Mouse (Mus musculus) embryonic facial prominence, embryonic 14.5 days (tissue): Measurements from ENCODE around the gene Rest. TPM values are rescaled to one million over a fixed set of nuclear protein-coding genes. Genes with fewer than 3 reads are reported as not detected.

Source experiments
- ATAC-seq: fragments of 200-750 bp; cut with Nextera tagmentation; 2 replicates; pipeline ENCODE4 v1.8.0; 2017; ENCODE audit warnings: low read depth, moderate number of reproducible peaks, moderate TSS enrichment
- DNase-seq: peaks from one replicate; pipeline ENCODE4 v3.0.0-alpha.2; 2015; ENCODE audit warnings: low spot score
- H3K27ac ChIP-seq: fragments of 300-500 bp; sonication (generic); replicated peaks from 2 replicates; pipeline ENCODE4 v1.5.1; 2014; ENCODE audit warnings: low read depth, mild to moderate bottlenecking, low read length, moderate library complexity
- H3K27me3 ChIP-seq: fragments of 300-500 bp; sonication (generic); replicated peaks from 2 replicates; pipeline ENCODE4 v1.6.1; 2014; ENCODE audit warnings: low read length; ENCODE audit not compliant: control insufficient read depth, insufficient read depth
- H3K36me3 ChIP-seq: fragments of 300-500 bp; sonication (generic); 2 replicates; pipeline ENCODE4 v1.6.1; 2014; ENCODE audit warnings: low read length, mixed read lengths; ENCODE audit not compliant: control insufficient read depth, insufficient read depth
- H3K4me1 ChIP-seq: fragments of 300-500 bp; sonication (generic); 2 replicates; pipeline ENCODE4 v1.6.1; 2014; ENCODE audit warnings: antibody characterized with exemption, low read length; ENCODE audit not compliant: control insufficient read depth, insufficient read depth
- H3K4me2 ChIP-seq: fragments of 300-500 bp; sonication (generic); 2 replicates; pipeline ENCODE4 v1.6.1; 2014; ENCODE audit warnings: low read depth, mild to moderate bottlenecking, low read length, moderate library complexity, mixed read lengths
- H3K4me3 ChIP-seq: fragments of 300-500 bp; sonication (generic); 2 replicates; pipeline ENCODE4 v1.5.1; 2014; ENCODE audit warnings: low read depth, mild to moderate bottlenecking, low read length
- H3K9ac ChIP-seq: fragments of 300-500 bp; sonication (generic); 2 replicates; pipeline ENCODE4 v1.6.1; 2014; ENCODE audit warnings: low read depth, mild to moderate bottlenecking, low read length, moderate library complexity, mixed read lengths
- H3K9me3 ChIP-seq: fragments of 300-500 bp; sonication (generic); 2 replicates; pipeline ENCODE4 v1.6.1; 2016; ENCODE audit warnings: low read length; ENCODE audit not compliant: control insufficient read depth
- WGBS: fragments of 180-500 bp; shearing (Covaris S2); extraction: QIAGEN DNeasy Blood & Tissue Kit; methylation state at CpG from one replicate; pipeline ENCODE4 v1.1.7; 2014; 5-methylcytosine and 5-hydroxymethylcytosine counted together
- polyA plus RNA-seq: library from polyadenylated mRNA; unstranded; fragments of >200 nt; fragmentation: Nextera tagmentation; extraction: Ambion mirVana; gene quantifications from 2 replicates; pipeline ENCODE4 v1.2.1, GENCODE M21; 2014

Rest gene
- polyA plus RNA-seq, 1 experiment from 2014 or later, result 35.8 TPM

DNA sequence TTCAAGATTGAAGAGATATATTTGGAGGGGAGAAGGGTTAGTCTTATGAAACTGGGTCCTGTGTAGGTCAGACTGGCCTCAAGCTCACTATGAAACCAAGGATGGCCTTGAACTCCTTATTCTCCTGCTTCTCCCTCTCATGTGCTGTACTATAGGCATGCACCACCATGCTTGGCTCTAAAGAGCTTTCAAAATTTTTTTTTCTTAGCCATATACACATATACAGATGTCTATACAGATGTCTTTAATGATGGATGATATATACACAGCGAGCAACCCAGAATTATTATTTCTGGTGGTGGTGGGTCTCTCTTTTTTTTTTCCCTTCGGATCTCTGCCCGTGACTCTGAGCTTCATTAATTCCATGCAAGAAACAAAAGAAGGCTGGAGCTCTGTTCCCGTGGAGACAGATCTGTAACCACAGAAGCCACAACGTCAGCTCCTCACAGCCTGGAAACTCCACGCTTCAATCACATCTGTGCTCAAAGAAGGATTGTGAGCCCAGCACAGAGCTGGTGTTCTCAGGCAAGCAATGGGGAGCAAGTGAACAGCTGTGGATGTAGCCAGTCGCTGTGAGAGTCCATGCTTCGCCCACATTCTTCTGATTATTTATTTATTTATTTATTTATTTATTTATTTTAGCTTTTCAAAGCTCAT lies 20.8 kb upstream of the Rest start:
- Histone ChIP-seq H3K27ac (peak overlapping the region; percentile 52), H3K4me3 (no peak overlapping the region), H3K9ac (no peak overlapping the region), H3K36me3 (no peaks in the 10 kb centered on the region), H3K4me1 (0 out of 2 replicates have a peak, but pooled peaks cover 7% of the 10 kb centered on the region), H3K4me2 (no peak overlapping the region), H3K27me3 (no peaks in the 10 kb centered on the region), H3K9me3 (no peaks in the 10 kb centered on the region)
- ATAC-seq, result 0 out of 2 replicates have a peak, but pooled peaks have one; percentile 28
- peak; percentile 80 for DNase-seq
- 26% methylated on average over 8 of the region's 8 CpGs for WGBS

- no peaks in the 10 kb centered on the region for H3K9me3 ChIP-seq
- H3K27me3 ChIP-seq, result no peaks in the 10 kb centered on the region
- no peaks in the 10 kb centered on the region for H3K36me3 ChIP-seq
- peak overlapping the region; percentile 55 for H3K4me2 ChIP-seq
- 34% methylated on average over 7 of the region's 7 CpGs for WGBS
- H3K27ac ChIP-seq, result peak overlapping the region; percentile 72
- no peak for ATAC-seq
- peak overlapping the region; percentile 25 for H3K4me3 ChIP-seq
- H3K4me1 ChIP-seq, result 0 out of 2 replicates have a peak, but pooled peaks cover 7% of the 10 kb centered on the region
- H3K9ac ChIP-seq, result peak overlapping the region; percentile 2; the same call in 1 of the 2 replicates
- no peak for DNase-seq
Observed at GRCm38 (mm10) chr5:77245463-77245786, 19.9 kb upstream of the Rest start.

DNA sequence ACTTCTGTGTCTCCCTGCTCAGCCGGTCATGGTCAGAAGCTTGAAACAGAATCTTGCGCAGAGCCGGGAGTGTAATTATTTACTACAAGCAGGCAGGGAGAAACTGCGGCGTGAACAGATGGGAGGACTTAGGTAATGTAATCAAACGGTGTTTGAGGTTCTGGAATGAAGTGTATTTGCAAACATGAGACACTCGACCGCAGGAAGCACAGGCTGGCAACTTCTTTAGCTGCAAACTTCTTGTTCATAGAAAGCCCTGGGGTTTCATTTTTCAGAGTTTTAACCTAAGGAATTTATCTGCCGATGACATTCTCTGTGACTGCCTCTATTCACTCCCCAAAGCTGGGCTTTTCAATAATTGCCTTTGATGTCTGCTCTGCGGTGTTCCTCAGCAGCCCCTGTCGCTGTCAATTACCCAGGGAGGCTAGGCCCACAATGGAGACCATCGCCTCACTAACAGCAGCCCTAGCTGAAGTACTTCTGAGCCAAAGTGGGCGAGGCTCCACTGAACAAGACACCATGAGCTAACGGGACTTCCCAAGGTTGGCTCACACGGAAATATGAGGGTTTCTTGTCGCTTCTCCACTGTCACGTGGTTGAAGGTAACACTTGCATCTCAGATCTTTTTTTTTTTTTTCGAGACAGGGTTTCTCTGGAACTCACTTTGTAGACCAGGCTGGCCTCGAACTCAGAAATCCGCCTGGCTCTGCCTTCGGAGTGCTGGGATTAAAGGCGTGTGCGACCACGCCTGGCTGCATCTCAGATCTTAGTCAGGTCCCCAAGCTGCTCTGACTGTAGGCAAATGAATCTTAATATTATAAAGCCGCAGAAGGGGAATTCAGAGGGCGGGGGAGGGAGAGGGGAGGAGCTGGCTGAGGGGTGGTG lies 19.3 kb upstream of the Rest start:
- Histone ChIP-seq H3K36me3 (no peaks in the 10 kb centered on the region), H3K4me1 (0 out of 2 replicates have a peak, but pooled peaks cover 7% of the 10 kb centered on the region), H3K4me2 (peak overlapping the region; percentile 55), H3K9me3 (no peaks in the 10 kb centered on the region), H3K27ac (peak overlapping the region; percentile 72), H3K27me3 (no peaks in the 10 kb centered on the region), H3K9ac (peak overlapping the region; percentile 2; the same call in 1 of the 2 replicates), H3K4me3 (peak overlapping the region; percentile 25)
- ATAC-seq, result peak; percentile 80
- peak; percentile 87 for DNase-seq
- WGBS, result 18% methylated on average over 26 of the region's 26 CpGs

DNA sequence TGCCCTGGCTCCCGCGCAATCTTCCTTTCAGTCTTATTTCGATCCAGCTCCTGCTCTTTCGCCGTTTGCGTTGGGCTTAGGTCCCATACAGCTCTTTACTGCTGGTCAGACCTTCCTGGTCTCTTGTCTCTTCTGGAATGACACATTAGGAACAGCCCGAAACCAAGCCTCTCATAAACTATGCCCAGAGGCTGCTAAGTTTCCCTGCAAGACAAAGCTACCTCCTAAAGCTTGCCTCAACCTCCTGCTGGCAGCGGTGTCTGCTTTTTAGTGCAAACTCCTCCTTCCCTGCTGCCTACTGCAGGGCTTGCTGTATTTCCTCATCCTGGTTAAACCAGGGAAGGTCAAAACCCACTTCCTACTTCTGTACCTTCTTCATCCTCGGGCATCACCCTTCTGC lies 15.2 kb upstream of the Rest start:
- no peak overlapping the region for H3K4me3 ChIP-seq
- H3K27ac ChIP-seq, result no peak overlapping the region
- no peak overlapping the region for H3K4me2 ChIP-seq
- DNase-seq (no peak), ATAC-seq (no peak)
- no peaks in the 10 kb centered on the region for H3K27me3 ChIP-seq
- no peaks in the 10 kb centered on the region for H3K9me3 ChIP-seq
- H3K4me1 ChIP-seq, result 0 out of 2 replicates have a peak, but pooled peaks cover 7% of the 10 kb centered on the region
- H3K9ac ChIP-seq, result no peak overlapping the region
- H3K36me3 ChIP-seq, result no peaks in the 10 kb centered on the region
- whole genome bisulfite sequencing, result 77% methylated on average over 9 of the region's 9 CpGs

DNA sequence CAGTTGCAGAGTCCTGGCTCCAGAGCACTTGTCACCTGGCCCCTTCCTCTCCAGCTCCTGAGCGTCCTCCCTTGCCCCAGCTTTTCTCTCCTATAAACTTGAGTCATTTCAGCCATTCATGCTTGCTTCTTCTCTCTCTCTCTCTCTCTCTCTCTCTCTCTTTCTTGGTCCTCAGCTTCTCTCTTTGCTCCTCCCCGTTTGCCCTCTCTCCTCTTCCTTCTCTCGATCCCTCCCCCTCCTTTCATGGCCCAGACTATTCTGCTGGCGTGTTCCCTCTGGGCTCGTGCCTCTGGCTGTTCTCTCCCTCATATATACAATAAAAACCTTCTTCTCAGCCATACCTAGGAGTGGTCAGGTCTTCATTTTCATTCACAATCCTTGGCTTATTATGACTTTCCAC lies 13.6 kb upstream of the Rest start:
- Histone ChIP-seq H3K9ac (no peak overlapping the region), H3K9me3 (no peaks in the 10 kb centered on the region), H3K27me3 (no peaks in the 10 kb centered on the region), H3K4me3 (no peak overlapping the region), H3K36me3 (no peaks in the 10 kb centered on the region), H3K4me1 (no peaks in the 10 kb centered on the region), H3K27ac (no peak overlapping the region), H3K4me2 (no peak overlapping the region)
- WGBS, result 44% methylated on average over 5 of the region's 5 CpGs
- ATAC-seq (no peak), DNase-seq (no peak)

GRCm38 (mm10) chr5:77252115-77252827 lies 13.0 kb upstream of the Rest start:
- no peak for ATAC-seq
- no peak overlapping the region for H3K9ac ChIP-seq
- WGBS, result 59% methylated on average over 8 of the region's 8 CpGs
- DNase-seq, result peak; percentile 23
- H3K4me1 ChIP-seq, result no peaks in the 10 kb centered on the region
- no peak overlapping the region for H3K4me2 ChIP-seq
- H3K27ac ChIP-seq, result no peak overlapping the region
- no peaks in the 10 kb centered on the region for H3K36me3 ChIP-seq
- no peak overlapping the region for H3K4me3 ChIP-seq
- H3K27me3 ChIP-seq, result no peaks in the 10 kb centered on the region
- no peaks in the 10 kb centered on the region for H3K9me3 ChIP-seq

- Histone ChIP-seq H3K27me3 (no peaks in the 10 kb centered on the region), H3K4me3 (no peak overlapping the region), H3K4me1 (no peaks in the 10 kb centered on the region), H3K4me2 (no peak overlapping the region), H3K36me3 (no peaks in the 10 kb centered on the region), H3K27ac (no peak overlapping the region), H3K9ac (no peak overlapping the region), H3K9me3 (no peaks in the 10 kb centered on the region)
- ATAC-seq, result no peak
- 81% methylated on average over 1 of the region's 1 CpGs for WGBS
- DNase-seq, result no peak
Observed at GRCm38 (mm10) chr5:77253154-77253553, 12.1 kb upstream of the Rest start.

GRCm38 (mm10) chr5:77254402-77254801 lies 10.9 kb upstream of the Rest start:
- no peak for DNase-seq
- Histone ChIP-seq H3K9me3 (no peaks in the 10 kb centered on the region), H3K27ac (no peak overlapping the region), H3K36me3 (no peaks in the 10 kb centered on the region), H3K9ac (no peak overlapping the region; the same call in 1 of the 2 replicates), H3K4me2 (no peak overlapping the region), H3K27me3 (no peaks in the 10 kb centered on the region), H3K4me1 (no peaks in the 10 kb centered on the region), H3K4me3 (no peak overlapping the region)
- ATAC-seq, result no peak
- WGBS, result 65% methylated on average over 3 of the region's 3 CpGs
